Mouse (Mus musculus): ENCODE measurements around the gene Scarf2. TPM values are rescaled to one million over a fixed set of nuclear protein-coding genes. Genes with fewer than 3 reads are reported as not detected.

The Scarf2 gene
- polyA plus RNA-seq, 1 experiment from 2014 or later: 17.8 TPM

DNA sequence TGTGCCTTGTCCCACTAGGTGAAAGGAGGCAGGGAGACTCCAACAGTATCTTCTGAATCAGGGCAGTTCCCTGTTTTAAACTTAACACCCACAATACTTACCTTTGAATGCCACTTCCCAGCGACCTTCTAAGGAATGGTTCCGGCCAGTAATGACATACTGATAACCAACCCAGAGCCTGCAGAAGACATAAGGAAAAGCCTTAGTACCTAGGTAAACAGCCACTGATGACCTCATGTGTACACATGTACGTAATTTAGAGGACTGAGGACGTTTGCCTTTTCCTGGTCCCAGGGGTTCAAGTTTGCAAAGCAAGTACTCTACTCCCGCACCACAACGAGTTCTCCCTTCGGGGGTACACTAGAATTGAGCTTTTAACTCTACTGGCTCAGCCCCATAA lies 60.1 kb downstream of the Scarf2 start:
- Histone ChIP-seq H3K27me3 (ENCODE audit: control insufficient read depth, insufficient read depth, low read length) (no peaks in the 10 kb centered on the region), H3K36me3 (ENCODE audit: control insufficient read depth, insufficient read depth, low read length) (peaks cover 57% of the 10 kb centered on the region), H3K9me3 (ENCODE audit: control insufficient read depth, low read depth, low read length) (no peaks in the 10 kb centered on the region), H3K9ac (replicated peaks; ENCODE audit: low read depth, low read length) (no peak overlapping the region), H3K27ac (ENCODE audit: low read length) (no peak overlapping the region), H3K4me3 (ENCODE audit: low read depth, low read length) (no peak overlapping the region), H3K4me1 (ENCODE audit: control insufficient read depth, insufficient read depth, low read length) (no peaks in the 10 kb centered on the region), H3K4me2 (replicated peaks; ENCODE audit: low read depth, low read length) (no peak overlapping the region)
- 86% methylated on average over 7 of the region's 7 CpGs for WGBS
- no peak for ATAC-seq (ENCODE audit: insufficient number of reproducible peaks, insufficient read depth, low FRiP score, low read depth)

Other genes with a start within 250 kb of the Scarf2 start
- 0.27 and 0.35 TPM in 2 replicates for gene Lrrc74b, start 236.0 kb upstream of the Scarf2 start, polyA plus RNA-seq (2014; fragmentation: Nextera tagmentation; extraction: Ambion mirVana)
- 0.90 and 0.93 TPM in 2 replicates for gene P2rx6, start 235.4 kb upstream of the Scarf2 start, polyA plus RNA-seq (2014; fragmentation: Nextera tagmentation; extraction: Ambion mirVana)
- gene Slc7a4, start 214.1 kb upstream of the Scarf2 start, polyA plus RNA-seq (2014; fragmentation: Nextera tagmentation; extraction: Ambion mirVana): 13.0 and 15.2 TPM in 2 replicates
- gene Smpd4, start 177.9 kb upstream of the Scarf2 start, polyA plus RNA-seq (2014; fragmentation: Nextera tagmentation; extraction: Ambion mirVana): 38.7 and 42.6 TPM in 2 replicates
- 5.6 and 5.9 TPM in 2 replicates for gene Ccdc74a, start 150.8 kb upstream of the Scarf2 start, polyA plus RNA-seq (2014; fragmentation: Nextera tagmentation; extraction: Ambion mirVana)
- 45.8 and 47.5 TPM in 2 replicates for gene Med15, start 64.4 kb upstream of the Scarf2 start, polyA plus RNA-seq (2014; fragmentation: Nextera tagmentation; extraction: Ambion mirVana)
- gene Klhl22, start 37.7 kb upstream of the Scarf2 start, polyA plus RNA-seq (2014; fragmentation: Nextera tagmentation; extraction: Ambion mirVana): 69.8 and 76.6 TPM in 2 replicates
- gene B830017H08Rik, start 35.8 kb downstream of the Scarf2 start, polyA plus RNA-seq (2014; fragmentation: Nextera tagmentation; extraction: Ambion mirVana): not detected in 2 replicates
- 2.4 and 3.4 TPM in 2 replicates for gene Car15, start 41.1 kb downstream of the Scarf2 start, polyA plus RNA-seq (2014; fragmentation: Nextera tagmentation; extraction: Ambion mirVana)
- gene Gm20518, start 94.4 kb downstream of the Scarf2 start, polyA plus RNA-seq (2014; fragmentation: Nextera tagmentation; extraction: Ambion mirVana): 0.13 and 0.41 TPM in 2 replicates
- gene Tssk1, start 96.9 kb downstream of the Scarf2 start, polyA plus RNA-seq (2014; fragmentation: Nextera tagmentation; extraction: Ambion mirVana): 0.08 and 0.09 TPM in 2 replicates
- gene Dgcr2, start 101.3 kb downstream of the Scarf2 start, polyA plus RNA-seq (2014; fragmentation: Nextera tagmentation; extraction: Ambion mirVana): 92.8 and 93.9 TPM in 2 replicates
- not detected in 2 replicates for gene Tssk2, start 101.4 kb downstream of the Scarf2 start, polyA plus RNA-seq (2014; fragmentation: Nextera tagmentation; extraction: Ambion mirVana)
- gene Ess2, start 114.1 kb downstream of the Scarf2 start, polyA plus RNA-seq (2014; fragmentation: Nextera tagmentation; extraction: Ambion mirVana): 36.0 and 38.1 TPM in 2 replicates
- not detected in 2 replicates for gene Gsc2, start 117.8 kb downstream of the Scarf2 start, polyA plus RNA-seq (2014; fragmentation: Nextera tagmentation; extraction: Ambion mirVana)
- gene Slc25a1, start 130.9 kb downstream of the Scarf2 start, polyA plus RNA-seq (2014; fragmentation: Nextera tagmentation; extraction: Ambion mirVana): 93.4 and 96.2 TPM in 2 replicates
- not detected in 2 replicates for gene Vpreb2, start 183.1 kb downstream of the Scarf2 start, polyA plus RNA-seq (2014; fragmentation: Nextera tagmentation; extraction: Ambion mirVana)

All from stomach, embryonic 14.5 days (tissue).